Mouse (Mus musculus): ENCODE measurements around the gene Cnga4.
"Not testable (repeated sequence)": the region's sequence is repeated elsewhere in the genome, so short reads cannot be mapped to it uniquely, and the experiment has no call there.

The Cnga4 gene

DNA sequence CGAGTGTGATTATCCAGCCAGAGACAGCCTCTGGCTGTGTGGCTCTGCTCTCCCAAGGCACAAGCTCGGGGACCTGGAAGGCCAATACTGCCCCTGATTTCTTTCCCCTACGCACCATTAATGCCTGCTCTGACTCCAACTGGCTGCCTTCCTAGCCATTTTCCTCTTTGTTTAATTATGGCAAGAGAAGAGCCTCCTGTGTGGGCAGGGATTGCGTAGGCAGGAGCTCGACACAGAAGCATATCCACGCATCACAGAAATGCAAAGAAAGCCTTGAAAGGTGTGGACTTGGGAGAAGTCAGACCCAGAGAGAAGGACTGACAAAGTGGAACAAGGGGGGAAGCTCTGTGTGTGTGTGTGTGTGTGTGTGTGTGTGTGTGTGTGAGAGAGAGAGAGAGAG, 10.0 kb downstream of the Cnga4 start:
- in situ Hi-C loops (cut with MboI, MseI): loop anchor here (5.0 to 25.0 kb wide), 2 partner anchors 113 to 1127 kb away; partner anchors contain the start of gene Trim5

DNA sequence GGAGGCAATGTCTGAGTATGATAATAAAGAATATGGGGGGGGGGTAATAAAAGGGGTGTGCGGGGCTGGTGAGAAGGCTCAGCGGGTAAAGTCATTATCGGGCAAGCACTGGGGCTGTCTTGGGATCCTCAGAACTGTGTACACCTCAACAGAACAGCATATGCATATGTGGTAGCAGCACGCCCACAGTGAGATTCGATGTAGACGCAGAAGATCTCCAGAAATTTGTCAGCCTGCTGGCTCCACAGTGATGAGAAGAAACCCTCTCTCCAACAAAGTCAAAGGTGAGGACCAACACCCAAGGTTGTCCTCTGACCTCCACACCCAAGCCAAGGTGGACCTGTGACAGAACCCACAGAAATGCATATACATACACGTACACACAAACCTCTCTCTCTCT, 12.2 kb downstream of the Cnga4 start:
- in situ Hi-C loops (cut with MboI, MseI): loop anchor here (25.0 kb wide), 1 partner anchor 1129 kb away; the partner anchor contains the start of gene Trim5

- in situ Hi-C loops (cut with MboI, MseI): loop anchor here (25.0 kb wide), 1 partner anchor 1131 kb away; the partner anchor contains the start of gene Trim5
These were observed 13.7 kb downstream of the Cnga4 start for GRCm38 (mm10) chr7:105418106-105418505.

DNA sequence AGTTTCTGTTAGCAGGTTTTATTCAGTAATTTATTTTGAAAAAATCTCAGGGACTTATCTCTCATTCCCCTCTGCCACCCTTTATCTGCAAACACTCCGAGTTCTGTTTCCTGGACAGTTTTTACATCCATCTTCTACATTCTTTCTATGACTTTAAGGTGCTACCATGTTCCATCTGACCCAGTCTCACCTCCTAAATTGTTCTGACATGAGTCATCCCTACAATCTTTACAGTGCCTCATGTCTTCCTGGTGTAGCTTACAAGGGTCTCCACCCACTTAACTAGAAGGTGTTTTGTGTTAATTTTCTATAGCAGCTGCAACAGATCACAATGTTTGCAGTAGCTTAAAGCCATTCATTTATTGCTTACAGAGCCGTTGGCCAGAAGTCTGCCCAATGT, 16.5 kb downstream of the Cnga4 start:
- in situ Hi-C loops (cut with MboI, MseI): loop anchor here (25.0 kb wide), 1 partner anchor 1134 kb away; the partner anchor contains the start of gene Trim5

- in situ Hi-C loops (cut with MboI, MseI): loop anchor here (25.0 kb wide), 1 partner anchor 1137 kb away; the partner anchor contains the start of gene Trim5
These were observed 20.0 kb downstream of the Cnga4 start for GRCm38 (mm10) chr7:105424368-105424767.

DNA sequence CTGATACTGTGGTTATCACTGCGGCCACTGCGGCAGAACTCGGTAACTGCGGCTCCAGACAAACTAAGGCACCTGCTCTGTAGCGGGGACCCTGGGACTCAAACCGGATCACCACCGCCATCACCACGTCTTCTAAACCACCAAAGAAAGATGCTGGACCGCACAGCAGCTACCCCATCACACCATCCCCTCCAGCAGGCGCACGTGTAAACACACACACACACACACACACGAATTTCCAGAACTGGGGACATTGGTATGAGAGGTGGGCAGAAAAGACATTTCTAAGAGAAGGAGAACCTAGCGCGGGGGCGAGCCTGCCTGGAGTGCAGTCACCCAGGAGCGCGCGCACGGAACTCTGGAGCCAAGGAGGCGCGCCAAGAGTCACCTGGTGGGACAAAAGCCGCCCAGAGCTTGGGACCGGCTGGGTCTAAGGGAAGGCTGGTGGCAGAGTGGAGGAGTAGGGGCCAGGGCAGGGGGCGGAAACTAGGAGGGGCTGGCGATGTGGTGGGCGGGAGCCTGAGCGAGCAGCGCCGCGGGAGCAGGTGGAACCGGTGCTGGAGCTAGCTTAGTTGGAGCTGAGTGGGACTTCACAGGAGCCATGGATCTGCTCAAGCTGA, 21.2 kb downstream of the Cnga4 start, which contains the start of gene Cckbr:
Gene Cckbr, plus strand, starts transcription at position 308 of the 620 bp plus-strand sequence.
- in situ Hi-C loops (cut with MboI, MseI): no loop called here

DNA sequence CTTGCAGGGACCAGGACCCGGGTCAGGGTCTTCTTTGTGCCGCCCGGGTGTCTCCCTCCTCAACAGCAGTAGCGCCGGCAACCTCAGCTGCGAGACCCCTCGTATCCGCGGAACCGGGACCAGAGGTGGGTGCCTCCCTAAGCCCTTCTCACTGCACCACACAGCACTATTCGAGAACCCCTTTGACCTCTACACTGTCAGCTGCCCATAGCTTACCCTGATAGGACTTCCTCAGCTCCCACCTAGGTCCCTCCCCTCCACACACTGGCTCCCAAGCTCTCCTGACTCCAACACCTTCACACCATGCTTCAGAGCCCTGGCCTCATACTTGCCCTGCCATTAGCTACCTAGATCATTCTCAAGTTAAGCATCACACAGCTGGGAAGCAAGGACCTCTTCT, 21.7 kb downstream of the Cnga4 start:
- in situ Hi-C loops (cut with MboI, MseI): no loop called here

DNA sequence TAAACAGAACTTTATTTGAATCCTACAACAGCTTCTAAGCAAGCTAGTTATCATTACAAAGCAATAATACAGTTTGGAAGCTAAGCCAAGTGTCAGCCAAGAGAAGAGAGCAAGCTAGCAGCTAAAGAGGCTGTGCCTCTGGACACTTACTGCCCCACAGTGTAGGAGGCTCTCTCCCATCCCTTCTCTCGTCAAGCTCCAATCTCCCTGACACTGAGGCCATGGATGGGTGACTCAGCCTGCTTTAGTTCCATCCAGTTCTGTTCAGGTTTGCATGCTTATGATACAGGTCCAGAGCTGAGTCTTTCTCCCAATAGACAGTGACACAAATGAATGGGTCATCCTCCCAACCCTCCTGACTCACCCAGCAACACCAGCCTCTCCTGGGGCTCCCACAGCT, 27.7 kb downstream of the Cnga4 start:
- in situ Hi-C loops (cut with MboI, MseI): no loop called here

GRCm38 (mm10) chr7:105433859-105434258, 29.5 kb downstream of the Cnga4 start:
- in situ Hi-C loops (cut with MboI, MseI): no loop called here

DNA sequence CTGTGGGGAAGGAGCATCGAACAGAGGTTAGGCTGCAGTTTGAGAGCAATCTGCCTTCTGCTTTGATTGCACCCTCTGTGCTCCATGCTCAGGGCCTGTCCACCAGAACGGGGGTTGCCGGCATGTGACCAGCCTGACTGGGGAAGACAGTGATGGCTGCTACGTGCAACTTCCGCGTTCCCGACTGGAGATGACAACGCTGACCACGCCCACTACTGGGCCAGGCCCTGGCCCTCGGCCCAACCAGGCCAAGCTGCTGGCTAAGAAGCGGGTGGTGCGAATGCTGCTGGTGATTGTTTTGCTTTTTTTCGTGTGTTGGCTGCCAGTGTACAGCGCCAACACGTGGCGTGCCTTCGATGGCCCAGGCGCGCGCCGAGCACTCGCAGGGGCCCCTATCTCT, 30.4 kb downstream of the Cnga4 start:
- in situ Hi-C loops (cut with MboI, MseI): no loop called here

GRCm38 (mm10) chr7:105437979-105438772, 33.8 kb downstream of the Cnga4 start:
- in situ Hi-C loops (cut with MboI, MseI): no loop called here

- in situ Hi-C loops (cut with MboI, MseI): no loop called here
These were observed 37.1 kb downstream of the Cnga4 start for GRCm38 (mm10) chr7:105441426-105441825.

DNA sequence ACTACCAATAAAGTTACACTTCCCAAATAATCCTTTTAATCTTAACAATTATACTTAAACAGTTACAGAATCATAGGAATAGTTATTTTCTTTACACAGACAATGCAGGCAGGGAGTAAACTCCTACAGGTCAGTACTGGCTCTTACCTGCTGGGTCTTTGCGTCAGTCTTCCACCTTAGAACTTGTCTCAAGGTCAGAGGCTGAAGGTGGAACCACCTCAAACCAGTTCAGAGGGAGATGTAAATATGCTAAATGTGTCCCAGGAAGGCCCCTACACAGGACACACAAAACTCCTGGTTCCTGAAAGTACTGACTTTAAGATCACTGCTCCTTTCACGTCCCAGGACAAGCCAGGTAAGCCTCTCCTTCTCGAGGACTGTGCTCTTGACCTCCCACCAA, 40.7 kb downstream of the Cnga4 start:
- in situ Hi-C loops (cut with MboI, MseI): no loop called here

DNA sequence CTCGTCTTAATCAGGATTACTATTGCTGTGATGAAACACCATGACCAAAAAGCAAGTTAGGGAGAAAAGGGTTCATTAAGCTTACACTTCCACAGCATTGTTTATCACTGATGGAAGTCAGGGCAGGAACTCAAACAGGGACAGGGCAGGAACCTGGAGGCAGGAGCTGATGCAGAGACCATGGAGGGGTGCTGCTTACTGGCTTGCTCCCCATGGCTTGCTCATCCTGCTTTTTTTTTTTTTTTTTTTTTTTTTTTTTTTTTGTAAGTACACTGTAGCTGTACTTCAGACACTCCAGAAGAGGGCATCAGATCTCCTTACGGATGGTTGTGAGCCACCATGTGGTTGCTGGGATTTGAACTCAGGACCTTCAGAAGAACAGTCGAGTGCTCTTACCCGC, 49.0 kb downstream of the Cnga4 start:
- in situ Hi-C loops (cut with MboI, MseI): not testable (repeated sequence)

All from regulatory T cell (primary cell).